Mouse (Mus musculus) brain, adult 2 months (tissue): ENCODE data around the gene Gm14685.
"Not testable (repeated sequence)": the region's sequence is repeated elsewhere in the genome, so short reads cannot be mapped to it uniquely, and the experiment has no call there.

Experiments used
- DNase-seq: peaks from one replicate; pipeline ENCODE4 v3.0.0; 2011; ENCODE audit warnings: low read depth, low spot score

Gm14685 gene

DNA sequence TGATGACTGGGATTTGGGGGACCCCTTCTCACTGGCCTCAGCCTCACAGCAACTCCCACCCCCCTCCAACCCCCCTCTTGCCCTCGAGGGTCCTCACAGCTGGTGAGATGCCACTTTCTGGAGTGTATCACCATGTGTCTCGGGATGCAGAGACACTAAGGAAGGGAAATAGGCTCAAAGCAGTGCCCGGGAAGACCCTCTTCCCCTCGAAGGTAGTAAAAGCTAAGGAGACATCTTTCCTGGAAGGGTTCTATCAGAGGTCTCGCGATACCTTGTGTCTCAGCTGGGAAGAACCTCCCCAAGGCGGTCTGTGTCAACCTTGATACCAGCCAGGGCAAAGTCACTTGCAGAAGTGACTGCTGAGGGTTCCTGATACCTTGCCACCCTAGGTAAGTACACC lies at the start of gene Gm14685:
Gene Gm14685, plus strand, starts transcription at position 301 of the 400 bp plus-strand sequence.
- not testable (repeated sequence) for DNase-seq

DNA sequence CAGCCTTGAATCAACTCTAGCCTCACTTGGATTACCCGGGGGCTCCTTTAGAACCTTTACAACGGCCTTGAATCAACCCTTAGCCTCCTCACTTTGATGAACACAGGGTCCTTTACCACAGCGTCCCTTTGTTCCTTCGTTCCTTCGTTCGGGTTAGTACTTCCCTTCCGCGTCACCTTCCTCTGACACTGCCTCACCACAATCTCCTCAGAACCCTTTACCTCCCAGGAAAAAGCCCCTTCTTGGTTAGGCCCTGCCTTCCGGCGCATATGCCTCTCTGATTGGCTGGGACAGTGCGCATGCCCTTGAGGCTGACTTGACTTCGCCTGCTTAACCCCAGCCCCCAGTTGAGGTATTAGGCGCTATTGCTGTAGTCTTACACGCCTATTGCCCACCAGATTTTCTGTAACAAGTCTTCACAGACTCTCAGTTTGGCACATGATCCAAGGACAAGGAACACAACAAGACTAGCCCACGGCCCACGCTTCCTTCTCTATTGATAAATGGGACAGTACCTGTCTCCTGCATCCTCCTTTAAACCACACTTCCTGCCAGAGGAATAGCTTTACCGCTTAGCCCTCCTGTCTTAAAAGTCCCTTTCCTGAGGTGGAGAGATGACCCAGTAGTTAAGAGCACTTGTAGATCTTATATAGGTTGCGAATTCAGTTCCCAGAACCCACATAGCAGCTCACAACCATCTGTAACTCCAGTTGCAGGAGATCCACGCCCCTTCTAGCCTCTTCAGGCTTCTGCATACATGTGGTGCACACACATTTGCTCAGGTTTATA lies 34.4 kb upstream of the Gm14685 start, which contains the start of gene Xlr4a:
Gene Xlr4a, minus strand, starts transcription at position 212 of the 789 bp plus-strand sequence.
- DNase-seq = not testable (repeated sequence)

- peak; percentile 41 for DNase-seq
Measured at GRCm38 (mm10) chrX:73096941-73097508, 19.8 kb upstream of the Gm14685 start, which contains the start of gene Xlr3a. Xlr3a (minus strand) TSS chrX:73097095.

- DNase-seq = not testable (repeated sequence)
Measured at GRCm38 (mm10) chrX:73122859-73123829, 6.3 kb downstream of the Gm14685 start.

DNA sequence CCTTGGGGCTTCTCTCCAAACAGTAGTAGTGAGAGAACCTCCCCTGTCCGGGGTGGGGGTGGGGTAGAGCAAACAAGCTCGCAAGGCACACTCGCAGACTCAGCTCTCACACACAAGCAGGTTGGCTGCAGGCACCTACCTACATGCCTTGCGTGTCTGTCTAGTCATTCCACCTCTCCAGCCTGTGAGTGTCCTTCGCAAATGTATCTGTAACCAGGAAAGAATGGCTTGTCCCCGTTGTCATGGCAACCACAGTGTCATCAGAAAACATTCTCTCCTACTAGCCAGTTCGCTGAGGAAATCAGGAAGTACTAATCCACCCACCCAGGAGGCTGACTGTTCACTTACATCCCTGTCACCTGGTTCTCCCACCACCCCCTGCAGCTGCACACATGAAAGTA lies 26.4 kb downstream of the Gm14685 start:
- DNase-seq = not testable (repeated sequence)

- not testable (repeated sequence) for DNase-seq
Measured at GRCm38 (mm10) chrX:73148496-73148895, 31.6 kb downstream of the Gm14685 start, which contains the start of gene Xlr5b. Xlr5b (plus strand) TSS chrX:73148796.

DNA sequence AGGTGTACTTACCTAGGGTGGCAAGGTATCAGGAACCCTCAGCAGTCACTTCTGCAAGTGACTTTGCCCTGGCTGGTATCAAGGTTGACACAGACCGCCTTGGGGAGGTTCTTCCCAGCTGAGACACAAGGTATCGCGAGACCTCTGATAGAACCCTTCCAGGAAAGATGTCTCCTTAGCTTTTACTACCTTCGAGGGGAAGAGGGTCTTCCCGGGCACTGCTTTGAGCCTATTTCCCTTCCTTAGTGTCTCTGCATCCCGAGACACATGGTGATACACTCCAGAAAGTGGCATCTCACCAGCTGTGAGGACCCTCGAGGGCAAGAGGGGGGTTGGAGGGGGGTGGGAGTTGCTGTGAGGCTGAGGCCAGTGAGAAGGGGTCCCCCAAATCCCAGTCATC lies 32.5 kb downstream of the Gm14685 start, which contains the start of gene DXBay18:
Gene DXBay18, minus strand, starts transcription at position 101 of the 400 bp plus-strand sequence.
- DNase-seq = not testable (repeated sequence)

DNA sequence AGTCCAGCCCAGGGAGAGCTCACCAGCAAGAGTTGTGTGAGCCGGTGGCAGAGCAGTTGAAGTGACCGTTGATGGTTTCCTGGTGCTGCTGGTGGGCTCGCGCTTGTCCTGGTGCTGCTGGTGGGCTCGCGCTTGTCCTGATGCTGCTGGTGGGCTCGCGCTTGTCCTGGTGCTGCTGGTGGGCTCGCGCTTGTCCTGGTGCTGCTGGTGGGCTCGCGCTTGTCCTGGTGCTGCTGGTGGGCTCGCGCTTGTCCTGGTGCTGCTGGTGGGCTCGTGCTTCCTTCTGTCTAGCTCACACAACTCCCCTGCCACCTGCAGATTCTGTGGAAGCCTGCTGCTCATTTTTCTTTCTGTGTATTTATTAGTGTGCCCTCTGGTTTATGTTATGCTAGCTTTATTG lies 60.0 kb downstream of the Gm14685 start, which contains the start of gene Spin2d:
Gene Spin2d, minus strand, starts transcription at position 101 of the 400 bp plus-strand sequence.
- DNase-seq = not testable (repeated sequence)
